Mouse (Mus musculus): ENCODE results near the gene Cyp4b1. TPM values are rescaled to one million over a fixed set of nuclear protein-coding genes. Genes with fewer than 3 reads are reported as not detected.

The Cyp4b1 gene
- 0.70 and 0.98 TPM in 2 replicates for polyA plus RNA-seq (2012; rRNA removed)

GRCm38 (mm10) chr4:115647580-115647979 lies at the start of gene Cyp4b1:
Cyp4b1 (minus strand) TSS chr4:115647723.

GRCm38 (mm10) chr4:115600611-115601010 lies 46.9 kb downstream of the Cyp4b1 start, which contains the start of gene Cyp4a32:
Cyp4a32 (plus strand) TSS chr4:115600969.

Other genes starting within 250 kb of the Cyp4b1 start
- not detected in 2 replicates for gene Cyp4a12b, start 236.1 kb downstream of the Cyp4b1 start, polyA plus RNA-seq (2012; rRNA removed)
- not detected in 2 replicates for gene Cyp4a30b, start 195.1 kb downstream of the Cyp4b1 start, polyA plus RNA-seq (2012; rRNA removed)
- gene Cyp4a14, start 151.6 kb downstream of the Cyp4b1 start, polyA plus RNA-seq (2012; rRNA removed), result 0.01 TPM in 1 of 2 replicates, not detected in the other
- not detected in 2 replicates for gene Cyp4a10, start 129.5 kb downstream of the Cyp4b1 start, polyA plus RNA-seq (2012; rRNA removed)
- gene Cyp4a31, start 84.1 kb downstream of the Cyp4b1 start, polyA plus RNA-seq (2012; rRNA removed), result 0.05 TPM in 2 replicates
- gene Cyp4a32, start 46.8 kb downstream of the Cyp4b1 start, polyA plus RNA-seq (2012; rRNA removed), result not detected in 2 replicates
- gene Efcab14, start 90.0 kb upstream of the Cyp4b1 start, polyA plus RNA-seq (2012; rRNA removed), result 8.1 and 8.2 TPM in 2 replicates
- 0.05 and 0.07 TPM in 2 replicates for gene Tex38, start 133.3 kb upstream of the Cyp4b1 start, polyA plus RNA-seq (2012; rRNA removed)
- 9.3 and 9.6 TPM in 2 replicates for gene Atpaf1, start 137.1 kb upstream of the Cyp4b1 start, polyA plus RNA-seq (2012; rRNA removed)
- 5.1 and 6.2 TPM in 2 replicates for gene Mob3c, start 180.4 kb upstream of the Cyp4b1 start, polyA plus RNA-seq (2012; rRNA removed)
- gene Mknk1, start 191.5 kb upstream of the Cyp4b1 start, polyA plus RNA-seq (2012; rRNA removed), result 32.7 and 39.0 TPM in 2 replicates
- gene Kncn, start 236.7 kb upstream of the Cyp4b1 start, polyA plus RNA-seq (2012; rRNA removed), result 0.01 TPM in 1 of 2 replicates, not detected in the other
- not detected in 2 replicates for gene 6430628N08Rik, start 242.9 kb upstream of the Cyp4b1 start, polyA plus RNA-seq (2012; rRNA removed)